Mouse (Mus musculus) liver, embryonic 16.5 days (tissue): ENCODE measurements at regions not wholly inside any gene's neighbourhood (a gene's known extent, or its start where the extent isn't known, plus 50 kb on each side); places are given as distances from the start of the nearest gene placed in this dataset.

ENCODE experiments used
- ATAC-seq: fragments of 200-750 bp; cut with Nextera tagmentation; 2 replicates; pipeline ENCODE4 v1.8.0; 2017; ENCODE audit warnings: low read depth, mild to moderate bottlenecking, moderate number of reproducible peaks, moderate library complexity
- H3K27ac ChIP-seq: fragments of 300-500 bp; sonication (generic); 2 replicates; pipeline ENCODE4 v1.5.1; 2014; ENCODE audit warnings: mild to moderate bottlenecking, low read length
- H3K27me3 ChIP-seq: fragments of 300-500 bp; sonication (generic); 2 replicates; pipeline ENCODE4 v1.6.1; 2014; ENCODE audit warnings: low read depth, low read length, mixed read lengths; ENCODE audit not compliant: control insufficient read depth, insufficient read depth
- H3K36me3 ChIP-seq: fragments of 300-500 bp; sonication (generic); 2 replicates; pipeline ENCODE4 v1.6.1; 2014; ENCODE audit warnings: mild to moderate bottlenecking; ENCODE audit not compliant: control insufficient read depth, insufficient read depth
- H3K4me1 ChIP-seq: fragments of 300-500 bp; sonication (generic); 2 replicates; pipeline ENCODE4 v1.6.1; 2014; ENCODE audit warnings: low read depth, low read length, mixed read lengths; ENCODE audit not compliant: control insufficient read depth
- H3K4me2 ChIP-seq: fragments of 300-500 bp; sonication (generic); 2 replicates; pipeline ENCODE4 v1.6.1; 2014; ENCODE audit warnings: low read depth, low read length, mixed read lengths
- H3K4me3 ChIP-seq: fragments of 300-500 bp; sonication (generic); 2 replicates; pipeline ENCODE4 v1.5.1; 2014; ENCODE audit warnings: low read depth, mild to moderate bottlenecking, low read length
- H3K9ac ChIP-seq: fragments of 300-500 bp; sonication (generic); 2 replicates; pipeline ENCODE4 v1.6.1; 2014; ENCODE audit warnings: low read depth, low read length
- H3K9me3 ChIP-seq: fragments of 300-500 bp; sonication (generic); replicated peaks from 2 replicates; pipeline ENCODE4 v1.6.1; 2016; ENCODE audit warnings: low read length; ENCODE audit not compliant: control insufficient read depth
- WGBS: fragments of 180-500 bp; shearing (Covaris S2); extraction: QIAGEN DNeasy Blood & Tissue Kit; methylation state at CpG from one replicate; pipeline ENCODE4 v1.1.7; 2014; ENCODE audit not compliant: insufficient replicate concordance; 5-methylcytosine and 5-hydroxymethylcytosine counted together

GRCm38 (mm10) chr5:148697631-148698368, 145.2 kb upstream of the Ubl3 start:
- no peak for ATAC-seq
- no peak overlapping the region for H3K27ac ChIP-seq
- H3K4me1 ChIP-seq = no peaks in the 10 kb centered on the region

DNA sequence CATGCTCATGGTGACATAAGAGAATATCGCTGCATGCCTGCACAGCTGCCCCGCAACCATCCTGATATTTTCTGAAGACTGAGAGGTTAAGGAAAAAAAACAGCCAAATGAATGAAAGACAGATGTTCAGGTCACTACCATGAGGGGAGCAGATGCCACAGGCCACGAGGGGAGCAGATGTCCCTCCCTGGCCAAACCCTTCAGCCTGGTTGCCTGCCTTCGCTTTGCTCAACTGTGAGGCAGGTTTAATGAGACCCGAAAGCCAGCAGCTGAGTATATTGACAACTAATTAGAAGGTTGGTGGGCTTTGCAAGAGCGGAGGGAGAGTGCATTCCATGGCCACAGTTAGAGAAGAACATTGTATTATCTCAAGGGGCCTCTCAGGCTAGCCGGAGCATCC, 141.8 kb upstream of the Ubl3 start:
- Histone ChIP-seq H3K9ac (no peak overlapping the region), H3K27me3 (no peaks in the 10 kb centered on the region), H3K27ac (no peak overlapping the region), H3K9me3 (no peaks in the 10 kb centered on the region), H3K36me3 (no peaks in the 10 kb centered on the region), H3K4me3 (no peak overlapping the region), H3K4me1 (peaks cover 20% of the 10 kb centered on the region), H3K4me2 (no peak overlapping the region)
- 69% methylated on average over 7 of the region's 7 CpGs for WGBS
- no peak for ATAC-seq

More at GRCm38 (mm10) chr5:148697631-148698368, 145.2 kb upstream of the Ubl3 start:
- Histone ChIP-seq H3K9me3 (no peaks in the 10 kb centered on the region), H3K4me2 (no peak overlapping the region), H3K27me3 (no peaks in the 10 kb centered on the region), H3K36me3 (no peaks in the 10 kb centered on the region), H3K4me3 (no peak overlapping the region), H3K9ac (no peak overlapping the region)
- WGBS = 77% methylated on average over 22 of the region's 22 CpGs

GRCm38 (mm10) chr5:148691486-148691885, 138.9 kb upstream of the Ubl3 start:
- no peak overlapping the region for H3K4me3 ChIP-seq
- peaks cover 29% of the 10 kb centered on the region for H3K4me1 ChIP-seq
- no peak for ATAC-seq
- H3K27ac ChIP-seq = no peak overlapping the region
- 76% methylated on average over 7 of the region's 7 CpGs for WGBS
- H3K36me3 ChIP-seq = no peaks in the 10 kb centered on the region
- no peaks in the 10 kb centered on the region for H3K9me3 ChIP-seq
- H3K27me3 ChIP-seq = no peaks in the 10 kb centered on the region
- H3K9ac ChIP-seq = no peak overlapping the region
- H3K4me2 ChIP-seq = no peak overlapping the region

DNA sequence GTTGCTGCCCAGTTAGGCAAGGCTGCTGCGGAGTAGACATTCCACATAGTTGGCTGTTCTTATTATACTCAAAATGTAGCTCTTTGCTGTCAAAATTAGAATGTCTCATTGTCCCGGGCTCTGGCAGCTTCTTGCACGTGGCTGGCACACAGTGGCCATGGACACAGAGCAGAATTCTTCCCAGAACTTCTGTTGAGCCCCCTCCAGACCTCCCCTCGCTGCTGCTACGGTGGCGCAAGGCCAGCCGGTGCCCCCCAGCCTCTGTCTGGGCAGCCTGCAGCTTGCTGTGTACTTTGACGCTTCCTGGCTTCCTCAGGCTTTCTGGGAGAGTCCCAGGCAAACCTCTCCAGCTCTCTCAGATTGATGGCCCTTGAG, 138.2 kb upstream of the Ubl3 start:
- H3K4me3 ChIP-seq = no peak overlapping the region

DNA sequence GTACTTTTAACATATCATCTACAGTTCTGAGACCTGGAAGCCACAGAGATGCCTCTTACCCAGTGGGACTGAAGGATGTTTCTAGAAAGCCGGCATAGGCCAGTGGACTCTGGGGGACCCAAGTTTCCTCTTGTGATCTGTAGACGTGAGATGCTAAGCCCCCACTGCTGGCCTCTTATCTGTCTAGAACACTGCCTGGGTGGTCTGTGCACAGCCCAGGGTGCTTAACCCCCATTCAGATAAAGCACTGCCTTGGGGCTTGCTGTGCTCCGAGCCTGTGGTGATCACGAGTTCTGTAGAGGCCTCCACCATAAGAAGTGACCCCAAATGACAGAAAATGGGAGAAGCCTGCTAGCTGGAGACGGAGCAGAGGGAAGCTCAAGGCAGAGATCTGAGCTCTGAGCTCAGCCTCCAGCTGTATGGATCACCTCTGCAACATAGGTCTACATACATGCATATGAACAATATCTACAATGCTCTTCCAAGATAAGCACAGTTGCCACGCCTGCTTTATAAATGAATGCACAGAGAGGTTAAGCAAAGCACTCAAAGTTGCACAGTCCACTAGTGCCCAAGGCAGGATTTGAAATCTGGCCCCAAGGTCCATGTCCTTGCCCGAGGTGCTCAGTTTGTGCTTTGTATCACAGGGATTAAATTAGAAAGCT, 137.7 kb upstream of the Ubl3 start:
- Histone ChIP-seq H3K4me3 (no peak overlapping the region), H3K27me3 (no peaks in the 10 kb centered on the region), H3K9ac (peak overlapping the region; percentile 6; the same call in 1 of the 2 replicates), H3K36me3 (no peaks in the 10 kb centered on the region), H3K27ac (0 out of 2 replicates have a peak overlapping the region, but pooled peaks have one; percentile 29), H3K9me3 (no peaks in the 10 kb centered on the region), H3K4me1 (peaks cover 29% of the 10 kb centered on the region), H3K4me2 (peak overlapping the region; percentile 39)
- 30% methylated on average over 7 of the region's 7 CpGs for WGBS
- ATAC-seq = peak; percentile 90

More for the DNA sequence above, 138.2 kb upstream of the Ubl3 start:
- H3K9ac ChIP-seq = no peak overlapping the region
- H3K27ac ChIP-seq = no peak overlapping the region
- WGBS = 70% methylated on average over 8 of the region's 8 CpGs
- H3K4me1 ChIP-seq = peaks cover 29% of the 10 kb centered on the region
- H3K9me3 ChIP-seq = no peaks in the 10 kb centered on the region
- H3K4me2 ChIP-seq = peak overlapping the region; percentile 39
- H3K36me3 ChIP-seq = no peaks in the 10 kb centered on the region
- no peaks in the 10 kb centered on the region for H3K27me3 ChIP-seq
- no peak for ATAC-seq

- Histone ChIP-seq H3K4me3 (no peak overlapping the region), H3K27ac (peak overlapping the region; percentile 23; the same call in 1 of the 2 replicates), H3K9me3 (no peaks in the 10 kb centered on the region), H3K4me1 (peaks cover 29% of the 10 kb centered on the region), H3K4me2 (peak overlapping the region; percentile 39), H3K36me3 (no peaks in the 10 kb centered on the region), H3K9ac (no peak overlapping the region), H3K27me3 (no peaks in the 10 kb centered on the region)
- ATAC-seq = peak; percentile 75
- WGBS = 34% methylated on average over 9 of the region's 9 CpGs
Measured at GRCm38 (mm10) chr5:148689297-148689696, 136.7 kb upstream of the Ubl3 start.

- ATAC-seq = no peak
- H3K27me3 ChIP-seq = no peaks in the 10 kb centered on the region
- H3K4me3 ChIP-seq = no peak overlapping the region
- H3K36me3 ChIP-seq = no peaks in the 10 kb centered on the region
- no peak overlapping the region for H3K4me2 ChIP-seq
- peaks cover 29% of the 10 kb centered on the region for H3K4me1 ChIP-seq
- WGBS = 68% methylated on average over 8 of the region's 8 CpGs
- H3K27ac ChIP-seq = no peak overlapping the region
- H3K9ac ChIP-seq = no peak overlapping the region
- H3K9me3 ChIP-seq = no peaks in the 10 kb centered on the region
Measured at GRCm38 (mm10) chr5:148688501-148688900, 135.9 kb upstream of the Ubl3 start.

DNA sequence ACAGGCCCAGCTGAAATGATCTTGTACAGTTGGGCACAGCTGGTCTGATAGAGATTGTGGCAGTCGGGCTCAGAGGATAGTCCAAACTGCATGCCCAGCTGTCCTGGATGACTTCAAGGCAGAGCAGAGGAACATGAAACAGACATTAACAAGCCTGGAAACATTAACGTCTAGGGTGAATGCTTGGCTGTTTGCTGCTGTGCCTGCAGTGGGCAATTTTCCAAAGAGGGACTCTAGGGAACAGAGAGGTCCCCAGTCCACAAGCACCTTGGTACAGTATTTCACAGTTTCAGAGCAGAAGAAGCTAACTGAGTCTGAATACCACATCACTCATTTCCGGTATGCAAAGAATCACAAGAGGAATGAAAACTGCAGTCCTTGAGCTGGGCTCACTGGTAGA, 135.2 kb upstream of the Ubl3 start:
- H3K27ac ChIP-seq = no peak overlapping the region
- no peak for ATAC-seq
- 60% methylated on average over 3 of the region's 3 CpGs for WGBS

DNA sequence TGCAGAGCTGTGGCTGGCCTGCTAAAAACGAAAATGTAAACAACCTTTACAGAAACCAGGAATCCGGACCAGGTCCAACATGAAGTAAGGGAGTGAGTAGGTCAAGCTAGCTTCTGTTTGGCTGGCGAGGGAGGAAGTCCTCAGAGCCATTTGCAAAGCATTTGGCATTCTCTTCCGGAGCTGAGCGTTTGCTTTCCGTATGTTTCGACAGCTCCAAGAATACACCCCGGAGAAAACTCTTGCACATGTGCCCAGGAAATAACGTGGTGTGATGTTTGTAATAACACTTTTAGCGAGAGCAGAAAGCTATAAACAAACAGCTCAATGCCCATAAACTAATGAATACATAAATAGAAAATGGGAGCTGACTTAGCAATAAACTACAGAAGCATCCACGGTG, 131.6 kb upstream of the Ubl3 start:
- Histone ChIP-seq H3K36me3 (no peaks in the 10 kb centered on the region), H3K4me1 (peaks cover 8% of the 10 kb centered on the region), H3K4me2 (no peak overlapping the region), H3K4me3 (no peak overlapping the region), H3K9me3 (no peaks in the 10 kb centered on the region), H3K9ac (no peak overlapping the region), H3K27me3 (no peaks in the 10 kb centered on the region), H3K27ac (no peak overlapping the region)
- no peak for ATAC-seq
- 62% methylated on average over 11 of the region's 11 CpGs for WGBS

More for the DNA sequence above, 135.2 kb upstream of the Ubl3 start:
- H3K9ac ChIP-seq = no peak overlapping the region
- no peak overlapping the region for H3K4me3 ChIP-seq
- no peaks in the 10 kb centered on the region for H3K9me3 ChIP-seq
- H3K4me1 ChIP-seq = peaks cover 29% of the 10 kb centered on the region
- H3K4me2 ChIP-seq = no peak overlapping the region
- no peaks in the 10 kb centered on the region for H3K27me3 ChIP-seq
- H3K36me3 ChIP-seq = no peaks in the 10 kb centered on the region
